ENCODE assay signal across 9 mouse cellular contexts in genomic region chr10:122105407-122105806, GRCm38 (mm10). TPM values are rescaled to one million over a fixed set of nuclear protein-coding genes. Genes with fewer than 3 reads are reported as not detected.
DNase-seq lines count a peak whose midpoint lies in the region; ATAC-seq lines count a peak whose summit lies in the region.
"Had no signal": no experiment of that assay in that cellular context is flagged by ENCODE, and none has a peak within 500 bp of the region (broad histone marks: within the 10 kb centered on the region; RNA-seq: fewer than 3 reads in every experiment).

No protein-coding gene starts in this region.

- ATAC-seq in forebrain, embryonic 14.5 days, result peak; percentile 88
- peak; percentile 59; the same call in 1 of the 2 replicates for ATAC-seq in intestine, embryonic 15.5 days
- peak; percentile 82; the same call in 1 of the 2 replicates for ATAC-seq in monocyte, adult 5-6 weeks (replicated peaks; ENCODE audit: insufficient number of reproducible peaks, low FRiP score, low TSS enrichment, poor library complexity, severe bottlenecking)

- H3K4me1 ChIP-seq in forebrain, embryonic 14.5 days (ENCODE audit: control insufficient read depth, insufficient read depth, low read length), result no peaks in the 10 kb centered on the region
- H3K4me1 ChIP-seq in intestine, embryonic 15.5 days (replicated peaks), result no peaks in the 10 kb centered on the region

- no peak overlapping the region for H3K27ac ChIP-seq in forebrain, embryonic 14.5 days (ENCODE audit: low read depth, low read length)
- no peak overlapping the region for H3K27ac ChIP-seq in intestine, embryonic 15.5 days
- H3K27ac ChIP-seq: heart, embryonic 15.5 days had no signal

- intact Hi-C loops in left cerebral cortex, postnatal 4 days (cut with DNase I), result no loop called here

- 3% methylated on average over 3 of the region's 3 CpGs for WGBS in forebrain, embryonic 14.5 days
- 2% methylated on average over 3 of the region's 3 CpGs for WGBS in intestine, embryonic 15.5 days

- H3K36me3 ChIP-seq in forebrain, embryonic 14.5 days (ENCODE audit: control insufficient read depth, insufficient read depth, low read length), result no peaks in the 10 kb centered on the region
- H3K36me3 ChIP-seq in intestine, embryonic 15.5 days, result no peaks in the 10 kb centered on the region
- H3K36me3 ChIP-seq: heart, embryonic 15.5 days had no signal

- no peak overlapping the region for H3K4me3 ChIP-seq in forebrain, embryonic 14.5 days (ENCODE audit: low read depth, low read length)
- H3K4me3 ChIP-seq in intestine, embryonic 15.5 days (replicated peaks), result no peak overlapping the region
- H3K4me3 ChIP-seq: heart, embryonic 15.5 days had no signal

- no peaks in the 10 kb centered on the region for H3K9me3 ChIP-seq in forebrain, embryonic 14.5 days (replicated peaks; ENCODE audit: control insufficient read depth, low read length)
- no peaks in the 10 kb centered on the region for H3K9me3 ChIP-seq in intestine, embryonic 15.5 days
- H3K9me3 ChIP-seq: heart, embryonic 15.5 days had no signal

- peak; percentile 14 to 62 for DNase-seq in urinary bladder, postnatal 36 days (ENCODE audit: low spot score in 2 of 2)
- DNase-seq in urinary bladder, postnatal 10 days (ENCODE audit: low spot score), result no peak
- DNase-seq in brain, adult 2 months (ENCODE audit: low read depth, low spot score), result peak; percentile 74
- peak; percentile 84 for DNase-seq in forebrain, embryonic 14.5 days (ENCODE audit: low spot score)
- DNase-seq in left cerebral cortex, postnatal 4 days, result peak; percentile 59
- peak; percentile 65 for DNase-seq in thymus, postnatal 4 days

- H3K9ac ChIP-seq in forebrain, embryonic 14.5 days (ENCODE audit: low read length), result no peak overlapping the region
- H3K9ac ChIP-seq in intestine, embryonic 15.5 days, result no peak overlapping the region
- H3K9ac ChIP-seq: heart, embryonic 15.5 days had no signal

- no peak overlapping the region for H3K4me2 ChIP-seq in forebrain, embryonic 14.5 days (ENCODE audit: low read length)
- no peak overlapping the region for H3K4me2 ChIP-seq in intestine, embryonic 15.5 days (replicated peaks)
- H3K4me2 ChIP-seq: heart, embryonic 15.5 days had no signal

- no peaks in the 10 kb centered on the region for H3K27me3 ChIP-seq in forebrain, embryonic 14.5 days (replicated peaks; ENCODE audit: control insufficient read depth, insufficient read depth, low read length)
- no peaks in the 10 kb centered on the region for H3K27me3 ChIP-seq in intestine, embryonic 15.5 days (replicated peaks)

RNA-seq across cellular contexts. Expression of gene Rxylt1, which starts 8.2 kb away (rescaled TPM):
- polyA plus RNA-seq in forebrain, embryonic 14.5 days (2014; fragmentation: Nextera tagmentation; extraction: Ambion mirVana), result 30.6 and 34.6 TPM in 2 replicates
- 53.6 and 54.1 TPM in 2 replicates for polyA plus RNA-seq in intestine, embryonic 15.5 days (2015; fragmentation: Nextera tagmentation; extraction: Ambion mirVana)
- total RNA-seq in left cerebral cortex, postnatal 4 days (2021), result 10 to 100 TPM; 47.5 to 51.9 TPM
- total RNA-seq in monocyte, adult 5-6 weeks (2017), result 34.3 to 84.2 TPM (median 40.7 TPM) in 3 replicates

RNA-seq across cellular contexts. Expression of gene Srgap1, which starts 58.3 kb away (rescaled TPM):
- 15.3 and 23.8 TPM in 2 replicates for polyA plus RNA-seq in forebrain, embryonic 14.5 days (2014; fragmentation: Nextera tagmentation; extraction: Ambion mirVana)
- polyA plus RNA-seq in intestine, embryonic 15.5 days (2015; fragmentation: Nextera tagmentation; extraction: Ambion mirVana), result 7.4 and 7.7 TPM in 2 replicates
- 10 to 100 TPM; 70.8 to 73.6 TPM for total RNA-seq in left cerebral cortex, postnatal 4 days (2021)
- total RNA-seq in monocyte, adult 5-6 weeks (2017), result 0.10 TPM in 1 of 3 replicates, not detected in the others

Comparison
In these comparisons a context has a peak if more than half of its experiments do, and no peak if none do; other contexts are left out.
1. RNA of gene Srgap1, which starts 58.3 kb away (total RNA-seq): 70.8 to 73.6 TPM in left cerebral cortex, postnatal 4 days; 0.10 TPM in monocyte, adult 5-6 weeks; every median in the first group is over 10 times any median in the second.
2. Peak in every context shown above with its lines, with median percentiles within 50 percentile points of each other: ATAC-seq.